ENCODE assay signal across 8 mouse cellular contexts in genomic region chr10:80190491-80191051, GRCm38 (mm10). TPM values are rescaled to one million over a fixed set of nuclear protein-coding genes. Genes with fewer than 3 reads are reported as not detected.
A peak's percentile ranks its signal among the peaks of the same experiment; 100 is the strongest.
DNase-seq lines count a peak whose midpoint lies in the region; ATAC-seq and TF ChIP-seq lines count a peak whose summit lies in the region.

No protein-coding gene starts in this region.

- no peak overlapping the region for H3K27ac ChIP-seq in embryonic fibroblast, embryonic 13.5 days (ENCODE audit: insufficient read depth, low read length)
- no peak overlapping the region for H3K27ac ChIP-seq in liver, embryonic 15.5 days (replicated peaks)

- no peak for TF ChIP-seq CTCF in embryonic fibroblast, embryonic 13.5 days (IDR thresholded peaks at IDR 0.05; ENCODE audit: borderline replicate concordance, insufficient read depth, low read length)

- no peaks in the 10 kb centered on the region for H3K36me3 ChIP-seq in liver, embryonic 15.5 days (replicated peaks)

- H3K4me2 ChIP-seq in liver, embryonic 15.5 days: peak overlapping the region; percentile 56

- TF ChIP-seq POLR2A in embryonic fibroblast, embryonic 13.5 days (IDR thresholded peaks at IDR 0.05; ENCODE audit: low read depth, low read length): no peak

- under 1% methylated on average over 48 of the region's 48 CpGs for WGBS in liver, embryonic 15.5 days (ENCODE audit: insufficient replicate concordance)

- H3K4me3 ChIP-seq in embryonic fibroblast, embryonic 13.5 days (ENCODE audit: insufficient read depth, low read length): peak overlapping the region; percentile 24; the same call in 1 of the 2 replicates
- peak overlapping the region; percentile 33 for H3K4me3 ChIP-seq in liver, embryonic 15.5 days (replicated peaks)

- peaks cover 2% of the 10 kb centered on the region; the same call in 1 of the 2 replicates for H3K4me1 ChIP-seq in embryonic fibroblast, embryonic 13.5 days (ENCODE audit: control insufficient read depth, insufficient read depth, low read length)
- peaks cover 14% of the 10 kb centered on the region; the same call in 1 of the 2 replicates for H3K4me1 ChIP-seq in liver, embryonic 15.5 days (replicated peaks)

- ATAC-seq in liver, embryonic 15.5 days (ENCODE audit: insufficient read depth): no peak
- no peak for ATAC-seq in megakaryocyte-erythroid progenitor cell, adult 5-6 weeks (replicated peaks; ENCODE audit: low FRiP score, low TSS enrichment, poor library complexity, severe bottlenecking)

- no peak overlapping the region for H3K9ac ChIP-seq in liver, embryonic 15.5 days

- H3K9me3 ChIP-seq in liver, embryonic 15.5 days (replicated peaks): no peaks in the 10 kb centered on the region

- H3K27me3 ChIP-seq in liver, embryonic 15.5 days: peaks cover 92% of the 10 kb centered on the region

- DNase-seq in cerebellum, postnatal 25 days: peak; percentile 54 to 59
- DNase-seq in cerebellum, adult 11 months: no peak
- peak; percentile 75 for DNase-seq in MN1 (ENCODE audit: low spot score)
- peak; percentile 22 for DNase-seq in induced T-regulatory cell, adult 2 months (ENCODE audit: low read depth)
- peak; percentile 75 for DNase-seq in retina, embryonic 14.5 days (ENCODE audit: low spot score)

RNA-seq across cellular contexts. Expression of gene Efna2, which starts 11.3 kb away (rescaled TPM):
- polyA plus RNA-seq in embryonic fibroblast, embryonic 13.5 days (2011; ENCODE audit: insufficient read length, low read depth, missing spikeins): 5.2 and 8.3 TPM in 2 replicates
- 0.56 and 0.61 TPM in 2 replicates for polyA plus RNA-seq in liver, embryonic 15.5 days (2015; fragmentation: Nextera tagmentation; extraction: Ambion mirVana)
- total RNA-seq in megakaryocyte-erythroid progenitor cell, adult 5-6 weeks (2014; fragmentation: Nextera tagmentation): 0.40 TPM in 1 of 2 replicates, not detected in the other
- 0.80 TPM in 1 of 2 replicates, not detected in the other for total RNA-seq in megakaryocyte-erythroid progenitor cell, adult 5-6 weeks (2017)

RNA-seq across cellular contexts. Expression of gene 1600002K03Rik, which starts 17.8 kb away (rescaled TPM):
- 8.4 and 12.2 TPM in 2 replicates for polyA plus RNA-seq in embryonic fibroblast, embryonic 13.5 days (2011; ENCODE audit: insufficient read length, low read depth, missing spikeins)
- polyA plus RNA-seq in liver, embryonic 15.5 days (2015; fragmentation: Nextera tagmentation; extraction: Ambion mirVana): 8.9 and 10.1 TPM in 2 replicates
- total RNA-seq in megakaryocyte-erythroid progenitor cell, adult 5-6 weeks (2014; fragmentation: Nextera tagmentation): 14.2 and 22.9 TPM in 2 replicates
- total RNA-seq in megakaryocyte-erythroid progenitor cell, adult 5-6 weeks (2017): 25.4 and 27.8 TPM in 2 replicates

RNA-seq across cellular contexts. Expression of gene Cirbp, which starts 24.8 kb away (rescaled TPM):
- polyA plus RNA-seq in embryonic fibroblast, embryonic 13.5 days (2011; ENCODE audit: insufficient read length, low read depth, missing spikeins): 29.2 and 50.2 TPM in 2 replicates
- polyA plus RNA-seq in liver, embryonic 15.5 days (2015; fragmentation: Nextera tagmentation; extraction: Ambion mirVana): 13.1 and 17.0 TPM in 2 replicates
- total RNA-seq in megakaryocyte-erythroid progenitor cell, adult 5-6 weeks (2014; fragmentation: Nextera tagmentation): 31.5 and 44.0 TPM in 2 replicates
- 30.8 and 73.1 TPM in 2 replicates for total RNA-seq in megakaryocyte-erythroid progenitor cell, adult 5-6 weeks (2017)

RNA-seq across cellular contexts. Expression of gene Mum1, which starts 35.7 kb away (rescaled TPM):
- 24.0 and 29.1 TPM in 2 replicates for polyA plus RNA-seq in embryonic fibroblast, embryonic 13.5 days (2011; ENCODE audit: insufficient read length, low read depth, missing spikeins)
- polyA plus RNA-seq in liver, embryonic 15.5 days (2015; fragmentation: Nextera tagmentation; extraction: Ambion mirVana): 16.6 and 17.0 TPM in 2 replicates
- 60.8 and 124 TPM in 2 replicates for total RNA-seq in megakaryocyte-erythroid progenitor cell, adult 5-6 weeks (2014; fragmentation: Nextera tagmentation)
- 44.2 and 49.0 TPM in 2 replicates for total RNA-seq in megakaryocyte-erythroid progenitor cell, adult 5-6 weeks (2017)

RNA-seq across cellular contexts. Expression of gene Midn, which starts 42.5 kb away (rescaled TPM):
- 101 TPM in 2 replicates for polyA plus RNA-seq in embryonic fibroblast, embryonic 13.5 days (2011; ENCODE audit: insufficient read length, low read depth, missing spikeins)
- polyA plus RNA-seq in liver, embryonic 15.5 days (2015; fragmentation: Nextera tagmentation; extraction: Ambion mirVana): 2.9 and 3.1 TPM in 2 replicates
- 30.9 and 34.0 TPM in 2 replicates for total RNA-seq in megakaryocyte-erythroid progenitor cell, adult 5-6 weeks (2014; fragmentation: Nextera tagmentation)
- total RNA-seq in megakaryocyte-erythroid progenitor cell, adult 5-6 weeks (2017): 9.4 and 10.5 TPM in 2 replicates
